Mouse (Mus musculus): ENCODE results near the gene Nudt3.

DNA sequence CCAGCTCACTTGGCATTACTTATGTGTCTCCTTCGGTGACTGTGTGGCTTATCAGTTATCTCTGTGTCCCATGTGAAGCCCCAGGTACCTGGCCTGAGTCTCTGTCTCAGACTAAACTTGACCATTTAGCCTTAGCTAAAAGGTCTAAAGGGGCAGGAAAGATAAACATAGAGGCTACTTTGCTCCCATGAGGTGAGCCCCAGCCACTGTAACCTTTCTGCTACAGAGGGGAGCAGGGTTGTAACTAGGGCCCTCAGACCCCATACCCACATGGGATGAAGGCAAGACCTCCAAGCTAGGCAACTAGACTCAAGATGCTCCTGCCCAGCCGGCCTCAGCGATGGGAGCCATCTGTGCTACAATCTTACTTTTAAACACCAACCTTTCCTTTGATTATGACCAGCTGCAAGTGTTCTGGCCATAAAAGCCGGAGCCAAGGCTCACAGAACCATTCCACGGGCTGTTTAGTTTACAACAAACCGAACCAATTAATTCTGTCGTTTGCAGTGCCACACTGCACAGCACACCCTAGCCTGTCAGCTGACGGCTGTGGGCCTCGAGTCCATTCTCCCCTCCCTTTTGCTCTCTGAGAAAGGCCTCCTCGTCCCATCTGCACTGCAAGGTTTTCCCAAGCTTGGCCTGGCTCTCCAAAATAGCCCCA, 48.0 kb downstream of the Nudt3 start:
- TF ChIP-seq CTCF (IDR thresholded peaks at IDR 0.05; ENCODE audit: low read depth): no peak
- no peak for TF ChIP-seq EP300 (optimal IDR thresholded peaks at IDR 0.05)
